Mouse (Mus musculus): ENCODE results near the gene Gm20388.

DNA sequence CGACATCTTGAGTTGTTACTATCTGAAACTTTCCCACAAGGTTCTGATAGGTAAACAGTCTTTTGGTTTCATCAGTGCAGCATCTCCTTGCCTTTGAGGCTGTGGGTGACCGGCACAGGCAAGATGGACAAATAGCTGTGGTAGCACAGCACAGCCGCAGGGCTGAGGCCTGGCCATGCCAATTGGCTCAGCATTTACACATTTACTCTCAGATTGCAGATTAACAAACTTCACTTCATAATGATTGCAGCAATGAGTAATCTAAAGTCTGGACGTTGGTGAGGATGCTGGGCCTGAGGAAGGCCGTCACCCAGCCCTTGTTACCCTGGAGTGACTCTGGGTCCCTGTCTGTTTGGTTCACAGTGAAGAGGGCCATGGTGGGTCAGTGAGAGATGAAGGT is 4332.3 kb downstream of the Gm20388 start:
- TF ChIP-seq CTCF (IDR thresholded peaks at IDR 0.05; ENCODE audit: borderline replicate concordance, insufficient read depth, low read depth, low read length), result no peak
- no peak for TF ChIP-seq POLR2A (IDR thresholded peaks at IDR 0.05; ENCODE audit: borderline replicate concordance, insufficient read depth, low read length)
